Mouse (Mus musculus): Measurements from ENCODE around the gene Helz. TPM values are rescaled to one million over a fixed set of nuclear protein-coding genes. Genes with fewer than 3 reads are reported as not detected.

The Helz gene
- polyA plus RNA-seq, 1 experiment from 2014 or later = 18.1 TPM

DNA sequence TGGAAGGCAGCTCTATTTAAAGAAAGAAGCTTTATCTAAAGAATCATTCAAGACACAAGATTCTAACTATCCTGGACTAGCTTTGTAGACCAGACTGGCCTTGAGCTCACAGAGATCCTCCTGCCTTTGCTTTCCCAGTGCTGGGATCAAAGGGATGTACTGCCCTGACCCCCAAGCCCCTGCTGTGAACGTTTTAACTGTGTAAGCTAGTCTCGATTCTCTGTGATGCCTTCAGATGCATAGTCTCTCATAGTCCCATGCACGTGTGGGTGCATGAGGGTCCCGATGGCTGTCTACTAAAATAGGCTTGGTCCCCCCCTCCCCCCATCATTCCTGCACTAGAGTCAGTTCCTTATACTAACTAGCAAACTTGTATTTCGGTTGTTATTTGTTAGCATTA, 70.2 kb downstream of the Helz start:
- Histone ChIP-seq H3K9ac (ENCODE audit: low read depth, low read length) (no peak overlapping the region), H3K36me3 (ENCODE audit: control insufficient read depth, insufficient read depth, low read length) (peaks cover 9% of the 10 kb centered on the region; the same call in 1 of the 2 replicates), H3K27me3 (ENCODE audit: control insufficient read depth, insufficient read depth, low read length) (no peaks in the 10 kb centered on the region), H3K4me1 (ENCODE audit: control insufficient read depth, insufficient read depth, low read length) (no peaks in the 10 kb centered on the region), H3K4me3 (ENCODE audit: low read depth, low read length) (no peak overlapping the region), H3K27ac (ENCODE audit: low read depth, low read length) (no peak overlapping the region), H3K9me3 (replicated peaks; ENCODE audit: control insufficient read depth, low read length) (no peaks in the 10 kb centered on the region), H3K4me2 (no peak overlapping the region)
- WGBS (ENCODE audit: insufficient replicate concordance) = 75% methylated on average over 5 of the region's 5 CpGs
- ATAC-seq (replicated peaks; ENCODE audit: insufficient number of reproducible peaks, low FRiP score, low TSS enrichment) = no peak

DNA sequence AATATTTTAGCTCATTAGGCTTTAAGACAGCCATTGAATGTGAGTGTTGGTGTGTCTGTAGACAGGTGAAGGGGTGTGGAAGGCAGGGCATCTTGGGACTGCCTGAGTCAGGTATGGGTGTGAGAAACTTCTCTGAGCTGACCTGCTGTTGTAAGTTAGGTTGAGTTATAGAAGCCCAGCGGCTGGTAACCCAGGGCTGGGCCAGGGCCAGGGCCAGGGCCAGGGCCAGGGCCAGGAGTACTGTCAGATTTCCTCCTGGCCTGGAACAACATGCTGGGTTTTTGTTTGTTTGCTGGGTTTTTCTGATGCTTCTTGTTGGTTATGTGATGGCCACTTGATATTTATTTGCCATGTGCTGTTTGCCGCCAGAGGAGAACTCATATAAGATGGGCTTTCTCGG, 76.9 kb downstream of the Helz start:
- Histone ChIP-seq H3K9ac (ENCODE audit: low read depth, low read length) (no peak overlapping the region), H3K4me1 (ENCODE audit: control insufficient read depth, insufficient read depth, low read length) (no peaks in the 10 kb centered on the region), H3K27ac (ENCODE audit: low read depth, low read length) (no peak overlapping the region), H3K27me3 (ENCODE audit: control insufficient read depth, insufficient read depth, low read length) (no peaks in the 10 kb centered on the region), H3K4me3 (ENCODE audit: low read depth, low read length) (no peak overlapping the region), H3K4me2 (no peak overlapping the region), H3K9me3 (replicated peaks; ENCODE audit: control insufficient read depth, low read length) (no peaks in the 10 kb centered on the region), H3K36me3 (ENCODE audit: control insufficient read depth, insufficient read depth, low read length) (0 out of 2 replicates have a peak, but pooled peaks cover 8% of the 10 kb centered on the region)
- ATAC-seq (replicated peaks; ENCODE audit: insufficient number of reproducible peaks, low FRiP score, low TSS enrichment) = no peak
- 96% methylated on average over 3 of the region's 3 CpGs for WGBS (ENCODE audit: insufficient replicate concordance)

DNA sequence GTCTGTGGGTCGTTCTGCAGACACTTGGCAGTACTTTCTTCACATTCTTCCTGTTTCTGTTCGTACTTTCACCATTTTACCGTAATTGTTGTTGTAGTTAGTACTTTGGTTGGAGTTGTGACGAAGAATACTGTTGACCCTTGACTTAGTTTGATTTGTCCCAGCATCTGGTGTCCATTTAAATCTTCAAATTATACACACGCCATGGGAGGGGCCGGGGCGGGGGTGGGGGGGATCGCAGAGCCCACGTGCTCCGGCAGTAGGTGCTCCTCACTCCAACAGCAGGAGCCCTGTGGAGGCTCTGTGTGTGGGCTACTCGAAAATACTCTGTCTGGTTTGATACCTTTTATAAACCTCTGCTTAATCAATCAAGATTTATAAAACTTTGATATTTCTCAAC, 78.0 kb downstream of the Helz start:
- 0 out of 2 replicates have a peak, but pooled peaks cover 6% of the 10 kb centered on the region for H3K36me3 ChIP-seq (ENCODE audit: control insufficient read depth, insufficient read depth, low read length)
- no peak overlapping the region for H3K9ac ChIP-seq (ENCODE audit: low read depth, low read length)
- no peak overlapping the region for H3K4me3 ChIP-seq (ENCODE audit: low read depth, low read length)
- H3K9me3 ChIP-seq (replicated peaks; ENCODE audit: control insufficient read depth, low read length) = no peaks in the 10 kb centered on the region
- no peaks in the 10 kb centered on the region for H3K27me3 ChIP-seq (ENCODE audit: control insufficient read depth, insufficient read depth, low read length)
- H3K4me1 ChIP-seq (ENCODE audit: control insufficient read depth, insufficient read depth, low read length) = no peaks in the 10 kb centered on the region
- WGBS (ENCODE audit: insufficient replicate concordance) = 88% methylated on average over 11 of the region's 11 CpGs
- H3K27ac ChIP-seq (ENCODE audit: low read depth, low read length) = no peak overlapping the region
- ATAC-seq (replicated peaks; ENCODE audit: insufficient number of reproducible peaks, low FRiP score, low TSS enrichment) = no peak
- no peak overlapping the region for H3K4me2 ChIP-seq

DNA sequence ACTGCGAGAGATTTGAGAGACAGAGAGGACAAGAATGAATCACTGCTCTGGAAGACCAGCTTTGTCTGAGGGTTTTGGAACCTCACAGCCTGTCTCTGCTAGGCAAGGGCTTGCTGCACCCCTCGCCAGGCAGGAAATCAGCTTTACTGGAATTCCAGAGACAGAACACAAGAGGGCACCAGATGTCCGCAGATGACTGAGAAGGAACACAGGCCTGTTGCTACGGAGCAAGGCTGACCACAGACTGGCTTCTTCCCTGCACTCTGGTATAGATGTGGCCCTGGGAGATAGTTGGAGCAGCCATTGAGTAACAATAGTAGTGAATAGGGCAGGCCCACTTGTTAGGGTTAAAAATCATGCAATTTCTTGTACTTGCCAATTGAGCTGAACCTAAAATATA, 81.8 kb downstream of the Helz start:
- H3K9ac ChIP-seq (ENCODE audit: low read depth, low read length) = no peak overlapping the region
- H3K27ac ChIP-seq (ENCODE audit: low read depth, low read length) = no peak overlapping the region
- H3K4me2 ChIP-seq = no peak overlapping the region
- 33% methylated on average over 4 of the region's 4 CpGs for WGBS (ENCODE audit: insufficient replicate concordance)
- no peaks in the 10 kb centered on the region for H3K9me3 ChIP-seq (replicated peaks; ENCODE audit: control insufficient read depth, low read length)
- ATAC-seq (replicated peaks; ENCODE audit: insufficient number of reproducible peaks, low FRiP score, low TSS enrichment) = no peak
- H3K4me3 ChIP-seq (ENCODE audit: low read depth, low read length) = no peak overlapping the region
- H3K36me3 ChIP-seq (ENCODE audit: control insufficient read depth, insufficient read depth, low read length) = no peaks in the 10 kb centered on the region; the same call in 1 of the 2 replicates
- no peaks in the 10 kb centered on the region for H3K4me1 ChIP-seq (ENCODE audit: control insufficient read depth, insufficient read depth, low read length)
- no peaks in the 10 kb centered on the region for H3K27me3 ChIP-seq (ENCODE audit: control insufficient read depth, insufficient read depth, low read length)

DNA sequence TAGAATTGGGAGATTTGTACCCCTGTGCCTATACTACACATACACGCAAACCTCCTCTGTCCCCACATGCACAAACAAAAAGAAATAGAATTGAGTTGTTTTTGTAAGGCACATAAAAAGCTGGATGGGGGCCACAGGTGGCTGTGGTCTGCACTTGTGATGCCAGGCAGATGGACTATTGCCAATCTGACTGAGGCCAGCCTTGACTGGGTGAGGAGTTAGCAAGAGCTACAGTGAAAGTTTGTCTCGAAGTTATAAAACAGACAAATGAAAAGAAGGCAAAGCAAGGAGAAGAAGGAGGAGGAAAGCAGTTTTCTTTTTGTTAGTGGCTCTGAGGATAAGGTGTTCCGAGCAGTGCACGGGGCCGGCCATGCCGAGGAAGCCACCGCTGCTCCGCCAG, 82.2 kb downstream of the Helz start:
- 93% methylated on average over 8 of the region's 8 CpGs for WGBS (ENCODE audit: insufficient replicate concordance)
- H3K36me3 ChIP-seq (ENCODE audit: control insufficient read depth, insufficient read depth, low read length) = no peaks in the 10 kb centered on the region; the same call in 1 of the 2 replicates

DNA sequence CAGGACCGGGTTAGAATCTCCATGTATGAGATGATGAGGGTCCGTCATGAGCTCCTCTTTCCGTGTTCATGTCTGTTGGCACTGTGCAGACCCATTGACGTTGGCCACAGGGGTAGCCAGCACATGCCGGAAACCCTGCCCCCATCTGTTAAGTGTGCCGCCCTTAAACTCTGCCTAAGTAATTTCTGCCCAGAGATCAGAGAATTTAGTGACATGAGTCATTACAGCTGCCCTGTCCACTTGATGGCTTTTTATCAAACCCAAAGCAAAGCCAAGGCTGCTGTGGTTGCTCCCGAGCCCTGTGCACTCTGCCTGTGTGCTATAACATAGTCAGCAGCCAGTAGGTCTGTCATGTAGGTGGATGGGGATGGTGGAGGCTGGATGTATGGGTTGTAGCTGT, 83.4 kb downstream of the Helz start:
- H3K4me2 ChIP-seq = no peak overlapping the region
- no peak for ATAC-seq (replicated peaks; ENCODE audit: insufficient number of reproducible peaks, low FRiP score, low TSS enrichment)

More for the DNA sequence above, 82.2 kb downstream of the Helz start:
- H3K4me1 ChIP-seq (ENCODE audit: control insufficient read depth, insufficient read depth, low read length) = no peaks in the 10 kb centered on the region
- H3K27ac ChIP-seq (ENCODE audit: low read depth, low read length) = no peak overlapping the region
- H3K9me3 ChIP-seq (replicated peaks; ENCODE audit: control insufficient read depth, low read length) = no peaks in the 10 kb centered on the region
- no peak for ATAC-seq (replicated peaks; ENCODE audit: insufficient number of reproducible peaks, low FRiP score, low TSS enrichment)
- no peak overlapping the region for H3K4me2 ChIP-seq
- no peak overlapping the region for H3K4me3 ChIP-seq (ENCODE audit: low read depth, low read length)
- no peaks in the 10 kb centered on the region for H3K27me3 ChIP-seq (ENCODE audit: control insufficient read depth, insufficient read depth, low read length)
- H3K9ac ChIP-seq (ENCODE audit: low read depth, low read length) = no peak overlapping the region

DNA sequence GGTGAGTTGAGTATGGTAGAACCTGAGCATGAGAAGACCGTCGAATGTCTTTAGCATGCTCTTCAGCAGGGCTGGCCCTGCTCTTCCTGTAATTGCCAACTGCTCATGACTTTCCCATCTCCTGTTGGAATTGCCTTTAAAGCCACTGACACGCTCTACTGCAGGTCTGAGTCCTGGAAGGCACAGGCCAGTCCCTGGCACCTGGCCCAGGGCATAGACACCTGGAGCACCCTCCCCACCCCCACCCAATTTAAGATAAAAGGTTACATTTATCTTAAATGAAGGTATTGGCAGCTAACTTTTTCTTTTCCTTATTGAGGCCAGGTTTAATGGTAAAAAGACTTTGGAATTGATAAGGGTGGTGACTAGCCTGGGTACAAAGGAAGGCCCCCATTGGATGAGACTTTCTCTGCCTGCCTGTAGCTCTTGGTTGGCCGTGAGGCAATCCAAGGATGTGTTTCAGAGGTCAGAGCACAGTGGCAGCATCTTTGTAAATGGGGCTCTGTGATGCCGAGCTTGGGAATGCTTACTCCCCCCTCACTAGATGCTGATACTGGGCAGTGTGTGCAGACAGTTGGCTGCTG, 85.9 kb downstream of the Helz start:
- no peak overlapping the region for H3K4me2 ChIP-seq
- H3K36me3 ChIP-seq (ENCODE audit: control insufficient read depth, insufficient read depth, low read length) = peaks cover 9% of the 10 kb centered on the region; the same call in 1 of the 2 replicates
- no peak overlapping the region for H3K27ac ChIP-seq (ENCODE audit: low read depth, low read length)
- no peak overlapping the region for H3K9ac ChIP-seq (ENCODE audit: low read depth, low read length)
- no peaks in the 10 kb centered on the region for H3K9me3 ChIP-seq (replicated peaks; ENCODE audit: control insufficient read depth, low read length)
- WGBS (ENCODE audit: insufficient replicate concordance) = 80% methylated on average over 5 of the region's 5 CpGs
- H3K4me1 ChIP-seq (ENCODE audit: control insufficient read depth, insufficient read depth, low read length) = no peaks in the 10 kb centered on the region
- ATAC-seq (replicated peaks; ENCODE audit: insufficient number of reproducible peaks, low FRiP score, low TSS enrichment) = no peak
- no peak overlapping the region for H3K4me3 ChIP-seq (ENCODE audit: low read depth, low read length)
- no peaks in the 10 kb centered on the region for H3K27me3 ChIP-seq (ENCODE audit: control insufficient read depth, insufficient read depth, low read length)

More for the DNA sequence above, 83.4 kb downstream of the Helz start:
- H3K9me3 ChIP-seq (replicated peaks; ENCODE audit: control insufficient read depth, low read length) = no peaks in the 10 kb centered on the region
- no peaks in the 10 kb centered on the region for H3K4me1 ChIP-seq (ENCODE audit: control insufficient read depth, insufficient read depth, low read length)
- H3K9ac ChIP-seq (ENCODE audit: low read depth, low read length) = no peak overlapping the region
- no peaks in the 10 kb centered on the region for H3K27me3 ChIP-seq (ENCODE audit: control insufficient read depth, insufficient read depth, low read length)
- H3K4me3 ChIP-seq (ENCODE audit: low read depth, low read length) = no peak overlapping the region
- WGBS (ENCODE audit: insufficient replicate concordance) = 85% methylated on average over 7 of the region's 7 CpGs
- no peaks in the 10 kb centered on the region; the same call in 1 of the 2 replicates for H3K36me3 ChIP-seq (ENCODE audit: control insufficient read depth, insufficient read depth, low read length)
- H3K27ac ChIP-seq (ENCODE audit: low read depth, low read length) = no peak overlapping the region

DNA sequence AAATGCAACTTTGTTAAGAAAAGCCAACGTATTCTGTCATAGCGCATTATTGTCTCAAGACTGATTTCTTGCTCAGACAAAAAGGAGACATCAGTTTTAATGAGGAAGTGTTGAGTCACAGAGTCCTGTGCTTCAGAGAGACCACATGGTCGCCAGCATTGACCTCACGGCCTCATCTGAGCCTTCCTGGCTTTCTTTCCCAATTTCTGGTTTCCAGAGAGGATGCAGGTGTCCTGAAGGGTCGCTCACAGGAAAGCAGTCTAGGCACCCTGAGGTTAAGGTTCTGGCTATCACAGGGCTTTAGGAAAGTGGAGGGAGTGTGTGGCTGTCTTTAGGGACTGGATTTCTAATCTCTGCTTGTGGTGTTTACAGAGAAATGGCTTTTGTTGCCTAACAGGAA, 90.4 kb downstream of the Helz start:
- no peaks in the 10 kb centered on the region for H3K9me3 ChIP-seq (replicated peaks; ENCODE audit: control insufficient read depth, low read length)
- 80% methylated on average over 5 of the region's 5 CpGs for WGBS (ENCODE audit: insufficient replicate concordance)
- no peak overlapping the region for H3K4me2 ChIP-seq
- no peak overlapping the region for H3K27ac ChIP-seq (ENCODE audit: low read depth, low read length)
- H3K4me3 ChIP-seq (ENCODE audit: low read depth, low read length) = no peak overlapping the region
- H3K27me3 ChIP-seq (ENCODE audit: control insufficient read depth, insufficient read depth, low read length) = no peaks in the 10 kb centered on the region
- no peak for ATAC-seq (replicated peaks; ENCODE audit: insufficient number of reproducible peaks, low FRiP score, low TSS enrichment)
- H3K36me3 ChIP-seq (ENCODE audit: control insufficient read depth, insufficient read depth, low read length) = peaks cover 9% of the 10 kb centered on the region; the same call in 1 of the 2 replicates
- no peaks in the 10 kb centered on the region for H3K4me1 ChIP-seq (ENCODE audit: control insufficient read depth, insufficient read depth, low read length)
- no peak overlapping the region for H3K9ac ChIP-seq (ENCODE audit: low read depth, low read length)

DNA sequence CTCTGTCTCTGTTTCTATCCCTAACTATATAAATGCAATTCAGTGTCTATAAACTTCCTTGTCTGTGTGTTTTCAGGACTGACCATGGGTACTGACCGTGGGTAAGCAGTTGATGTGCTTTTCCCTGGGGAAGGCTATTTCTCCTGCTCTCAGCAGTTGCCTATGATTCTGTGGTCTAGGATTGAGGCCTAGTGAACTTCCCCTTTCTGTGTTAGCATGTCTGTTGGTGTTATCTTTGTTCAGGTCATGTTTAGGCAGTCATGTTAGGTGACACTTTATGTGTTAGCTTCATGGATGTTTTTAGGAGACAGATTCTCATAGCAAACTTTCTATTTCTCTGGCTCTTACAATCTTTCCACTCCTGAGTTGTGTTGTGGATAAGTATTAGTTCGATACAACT, 91.9 kb downstream of the Helz start:
- H3K27me3 ChIP-seq (ENCODE audit: control insufficient read depth, insufficient read depth, low read length) = no peaks in the 10 kb centered on the region
- H3K4me2 ChIP-seq = no peak overlapping the region
- H3K4me3 ChIP-seq (ENCODE audit: low read depth, low read length) = no peak overlapping the region
- H3K4me1 ChIP-seq (ENCODE audit: control insufficient read depth, insufficient read depth, low read length) = no peaks in the 10 kb centered on the region
- H3K36me3 ChIP-seq (ENCODE audit: control insufficient read depth, insufficient read depth, low read length) = peaks cover 12% of the 10 kb centered on the region
- no peak overlapping the region for H3K27ac ChIP-seq (ENCODE audit: low read depth, low read length)
- H3K9ac ChIP-seq (ENCODE audit: low read depth, low read length) = no peak overlapping the region
- WGBS (ENCODE audit: insufficient replicate concordance) = 90% methylated on average over 2 of the region's 2 CpGs
- no peaks in the 10 kb centered on the region for H3K9me3 ChIP-seq (replicated peaks; ENCODE audit: control insufficient read depth, low read length)
- ATAC-seq (replicated peaks; ENCODE audit: insufficient number of reproducible peaks, low FRiP score, low TSS enrichment) = no peak
